Mouse (Mus musculus): ENCODE measurements around the gene Nrl. TPM values are rescaled to one million over a fixed set of nuclear protein-coding genes. Genes with fewer than 3 reads are reported as not detected.

Gene Nrl
- total RNA-seq, 1 experiment from 2014 or later, result not detected

- ATAC-seq (ENCODE audit: extremely low read depth, insufficient number of reproducible peaks, low FRiP score, poor library complexity, severe bottlenecking), result peak; percentile 91
These were observed 15.4 kb upstream of the Nrl start, which contains the start of gene Pck2 for GRCm38 (mm10) chr14:55540067-55540786. Gene Pck2 (plus strand): TSS chr14:55540266.

GRCm38 (mm10) chr14:55536116-55536745 lies 11.4 kb upstream of the Nrl start:
- ATAC-seq (ENCODE audit: extremely low read depth, insufficient number of reproducible peaks, low FRiP score, poor library complexity, severe bottlenecking), result no peak

GRCm38 (mm10) chr14:55527940-55528339 lies 3.2 kb upstream of the Nrl start:
- peak; percentile 55; the same call in 1 of the 2 replicates for ATAC-seq (ENCODE audit: extremely low read depth, insufficient number of reproducible peaks, low FRiP score, poor library complexity, severe bottlenecking)

GRCm38 (mm10) chr14:55526674-55527073 lies 1.9 kb upstream of the Nrl start:
- ATAC-seq (ENCODE audit: extremely low read depth, insufficient number of reproducible peaks, low FRiP score, poor library complexity, severe bottlenecking), result no peak

GRCm38 (mm10) chr14:55524062-55524461 lies 719 bp downstream of the Nrl start:
- no peak for ATAC-seq (ENCODE audit: extremely low read depth, insufficient number of reproducible peaks, low FRiP score, poor library complexity, severe bottlenecking)

GRCm38 (mm10) chr14:55520451-55521361 lies 4.1 kb downstream of the Nrl start:
- ATAC-seq (ENCODE audit: extremely low read depth, insufficient number of reproducible peaks, low FRiP score, poor library complexity, severe bottlenecking), result no peak

GRCm38 (mm10) chr14:55519604-55520003 lies 5.2 kb downstream of the Nrl start:
- ATAC-seq (ENCODE audit: extremely low read depth, insufficient number of reproducible peaks, low FRiP score, poor library complexity, severe bottlenecking), result no peak

- no peak for ATAC-seq (ENCODE audit: extremely low read depth, insufficient number of reproducible peaks, low FRiP score, poor library complexity, severe bottlenecking)
These were observed 5.9 kb downstream of the Nrl start for GRCm38 (mm10) chr14:55518897-55519296.

GRCm38 (mm10) chr14:55515846-55516245 lies 8.9 kb downstream of the Nrl start:
- no peak for ATAC-seq (ENCODE audit: extremely low read depth, insufficient number of reproducible peaks, low FRiP score, poor library complexity, severe bottlenecking)

- no peak for ATAC-seq (ENCODE audit: extremely low read depth, insufficient number of reproducible peaks, low FRiP score, poor library complexity, severe bottlenecking)
These were observed 10.9 kb downstream of the Nrl start for GRCm38 (mm10) chr14:55513927-55514326.

GRCm38 (mm10) chr14:55511037-55511436 lies 13.7 kb downstream of the Nrl start:
- no peak for ATAC-seq (ENCODE audit: extremely low read depth, insufficient number of reproducible peaks, low FRiP score, poor library complexity, severe bottlenecking)

- no peak for ATAC-seq (ENCODE audit: extremely low read depth, insufficient number of reproducible peaks, low FRiP score, poor library complexity, severe bottlenecking)
These were observed 14.6 kb downstream of the Nrl start, which contains the start of gene Cpne6 for GRCm38 (mm10) chr14:55510125-55510731. Gene Cpne6 (plus strand): TSS chr14:55510445.

GRCm38 (mm10) chr14:55509540-55509939 lies 15.2 kb downstream of the Nrl start:
- no peak for ATAC-seq (ENCODE audit: extremely low read depth, insufficient number of reproducible peaks, low FRiP score, poor library complexity, severe bottlenecking)

GRCm38 (mm10) chr14:55507801-55508200 lies 17.0 kb downstream of the Nrl start:
- no peak for ATAC-seq (ENCODE audit: extremely low read depth, insufficient number of reproducible peaks, low FRiP score, poor library complexity, severe bottlenecking)

- ATAC-seq (ENCODE audit: extremely low read depth, insufficient number of reproducible peaks, low FRiP score, poor library complexity, severe bottlenecking), result no peak
These were observed 19.2 kb downstream of the Nrl start for GRCm38 (mm10) chr14:55505612-55506011.

- peak; percentile 74 for ATAC-seq (ENCODE audit: extremely low read depth, insufficient number of reproducible peaks, low FRiP score, poor library complexity, severe bottlenecking)
These were observed 27.3 kb downstream of the Nrl start for GRCm38 (mm10) chr14:55497449-55497821.

- ATAC-seq (ENCODE audit: extremely low read depth, insufficient number of reproducible peaks, low FRiP score, poor library complexity, severe bottlenecking), result no peak
These were observed 27.9 kb downstream of the Nrl start for GRCm38 (mm10) chr14:55496761-55497448.

GRCm38 (mm10) chr14:55495509-55496240 lies 29.1 kb downstream of the Nrl start:
- ATAC-seq (ENCODE audit: extremely low read depth, insufficient number of reproducible peaks, low FRiP score, poor library complexity, severe bottlenecking), result no peak
